Mouse (Mus musculus): ENCODE results near the gene Hoxd9.

- no peak for TF ChIP-seq CTCF (IDR thresholded peaks at IDR 0.05; ENCODE audit: low read depth)
- TF ChIP-seq EP300 (IDR thresholded peaks at IDR 0.05; ENCODE audit: low read depth), result no peak
Observed at GRCm38 (mm10) chr2:74700546-74701112, 3.1 kb downstream of the Hoxd9 start.

All from heart, postnatal 0 days (tissue).